Mouse (Mus musculus) heart, postnatal 25 days (tissue): ENCODE measurements around the gene Lck. TPM values are rescaled to one million over a fixed set of nuclear protein-coding genes. Genes with fewer than 3 reads are reported as not detected.
A peak's percentile ranks its signal among the peaks of the same experiment; 100 is the strongest.

ENCODE experiments used
- DNase-seq: peaks from one replicate; pipeline ENCODE4 v3.0.0; 2022; ENCODE audit warnings: low spot score
- intact Hi-C: fragments of 180-260 bp; cut with DNase I; formaldehyde crosslinking; loops from one replicate; pipeline ENCODE4 v1.15.1; 2025
- microRNA-seq: library from miRNA; unstranded; fragments of <30 nt; microRNA quantifications from one replicate; pipeline ENCODE4 v1.2.0, GENCODE M21; 2022
- total RNA-seq, 2 experiments: library from RNA; stranded (reverse); gene quantifications; 2 replicates each; pipeline ENCODE4 v1.2.3; 2021

Gene Lck
- total RNA-seq, 2 experiments from 2014 or later: 0.47 to 1.2 TPM

- peak; percentile 76 for DNase-seq
- intact Hi-C loops: no loop called here
Observed at GRCm38 (mm10) chr4:129513086-129513767, 60.2 kb downstream of the Lck start, which contains the start of gene Marcksl1. TSS of gene Marcksl1 (plus strand) at chr4:129513581.

- no peak for DNase-seq
- intact Hi-C loops: no loop called here
Observed at GRCm38 (mm10) chr4:129511413-129512096, 61.9 kb downstream of the Lck start.

DNA sequence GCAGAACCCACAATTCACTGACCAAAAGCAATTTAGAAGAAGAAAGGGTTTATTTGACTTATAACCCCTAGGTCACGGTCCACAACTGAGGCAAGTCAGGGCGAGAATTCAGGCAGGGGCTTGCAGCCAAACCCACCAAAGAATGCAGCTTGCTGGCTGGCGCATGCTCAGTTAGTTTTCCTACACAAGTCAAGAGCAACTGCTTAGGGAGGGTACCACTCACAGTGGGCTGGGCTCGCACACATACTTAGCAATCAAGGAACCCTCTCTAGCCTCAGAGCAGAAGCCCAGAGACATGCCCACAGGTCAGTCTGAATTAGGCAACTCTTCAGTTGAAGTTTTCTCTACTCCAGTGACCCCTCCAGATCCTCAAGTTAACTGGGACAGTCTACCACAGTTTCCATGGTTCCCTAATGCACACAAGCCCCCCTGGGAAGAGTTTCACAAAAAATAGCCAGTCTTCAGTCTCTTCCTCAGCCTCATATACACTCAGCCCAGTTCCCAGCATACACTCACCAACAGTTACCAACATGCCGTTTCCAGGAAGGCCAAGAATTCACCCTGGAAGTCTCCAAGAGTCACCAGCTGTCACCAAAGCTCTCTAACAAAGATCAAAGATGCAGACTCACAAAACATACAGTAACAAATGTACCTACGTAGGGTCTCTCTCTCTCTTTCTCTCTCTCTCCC, 62.6 kb downstream of the Lck start:
- DNase-seq: no peak
- intact Hi-C loops: no loop called here

GRCm38 (mm10) chr4:129509650-129510049, 63.8 kb downstream of the Lck start:
- no peak for DNase-seq
- intact Hi-C loops: no loop called here

- DNase-seq: no peak
- intact Hi-C loops: no loop called here
Observed at GRCm38 (mm10) chr4:129508834-129509600, 64.4 kb downstream of the Lck start.

DNA sequence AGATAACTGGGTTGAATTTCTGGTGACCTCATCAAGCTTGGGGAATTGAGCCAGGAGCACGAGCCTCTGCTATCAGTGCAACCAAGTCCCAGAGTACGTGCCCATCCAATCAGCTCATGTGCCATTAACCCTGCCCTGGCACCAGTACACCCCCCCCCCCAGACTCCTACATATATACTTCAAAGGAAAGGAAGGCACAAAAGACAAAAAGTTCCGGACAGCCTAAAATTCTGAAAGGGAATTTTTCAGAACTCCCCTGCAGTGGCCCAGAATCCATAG, 65.3 kb downstream of the Lck start:
- intact Hi-C loops: no loop called here
- no peak for DNase-seq

DNA sequence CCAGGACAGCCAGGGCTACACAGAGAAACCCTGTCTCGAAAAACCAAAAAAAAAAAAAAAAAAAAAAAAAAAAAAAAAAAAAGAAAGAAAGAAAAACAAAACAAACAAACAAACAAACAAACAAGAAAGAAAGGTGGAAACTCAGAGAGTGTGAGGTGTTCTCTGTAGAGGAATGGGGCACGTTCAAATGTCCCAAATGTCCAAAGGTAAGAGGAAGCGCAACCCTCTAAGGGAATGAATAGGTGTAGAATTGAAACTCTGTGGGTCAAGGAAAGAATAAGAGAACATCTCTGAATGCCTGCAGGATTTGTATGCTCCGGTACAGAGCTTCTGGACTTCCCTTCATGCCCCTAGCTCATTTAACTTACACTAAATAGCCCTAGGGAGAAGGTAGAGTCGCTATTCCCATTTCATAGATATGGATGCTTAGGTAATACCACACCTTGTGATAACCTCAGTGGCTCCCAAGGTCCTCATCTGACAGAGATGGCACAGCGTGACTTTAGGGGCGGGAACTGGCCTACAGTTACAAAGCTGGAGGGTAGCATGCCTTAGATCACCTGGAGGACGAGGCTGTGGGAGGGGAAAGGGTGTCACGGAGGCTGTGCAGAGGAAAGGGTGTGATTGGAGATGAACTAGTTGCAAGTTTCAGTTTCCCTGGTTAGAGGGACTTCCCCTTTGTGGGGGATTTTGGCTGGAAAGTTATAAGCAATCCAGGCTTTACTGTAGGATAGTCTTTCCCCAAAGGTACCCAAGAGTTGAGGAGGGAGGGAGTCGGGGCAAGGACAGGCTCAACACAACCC, 65.8 kb downstream of the Lck start:
- intact Hi-C loops: no loop called here
- no peak for DNase-seq

GRCm38 (mm10) chr4:129505511-129505910, 67.9 kb downstream of the Lck start:
- intact Hi-C loops: no loop called here
- no peak for DNase-seq

DNA sequence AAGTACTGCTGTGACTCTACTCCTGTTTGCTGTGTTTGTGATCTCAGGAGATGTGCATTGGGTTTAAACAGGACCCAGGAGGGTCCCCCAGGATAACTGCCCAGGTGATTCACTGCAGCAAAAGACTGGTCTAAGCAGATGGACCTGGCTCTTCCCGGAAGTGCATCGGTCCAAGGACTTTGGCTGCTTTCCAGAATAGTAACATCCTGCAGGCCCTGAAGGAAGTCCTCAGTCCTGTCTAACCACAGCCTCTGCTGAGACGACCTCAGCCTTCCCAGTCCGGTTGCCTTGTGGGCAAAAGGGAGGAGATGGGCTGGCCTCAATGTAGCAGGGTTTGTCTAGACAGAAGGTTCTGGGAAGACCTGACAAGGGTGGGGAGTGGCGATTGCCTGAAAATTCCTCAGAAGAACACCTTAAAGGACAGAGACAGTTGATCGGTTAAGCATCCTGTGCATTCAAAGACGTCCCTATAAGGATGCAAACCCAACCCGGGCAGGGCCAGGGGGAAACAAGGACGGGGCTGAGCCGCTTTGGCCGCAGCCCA, 70.5 kb downstream of the Lck start:
- intact Hi-C loops: no loop called here
- no peak for DNase-seq

DNA sequence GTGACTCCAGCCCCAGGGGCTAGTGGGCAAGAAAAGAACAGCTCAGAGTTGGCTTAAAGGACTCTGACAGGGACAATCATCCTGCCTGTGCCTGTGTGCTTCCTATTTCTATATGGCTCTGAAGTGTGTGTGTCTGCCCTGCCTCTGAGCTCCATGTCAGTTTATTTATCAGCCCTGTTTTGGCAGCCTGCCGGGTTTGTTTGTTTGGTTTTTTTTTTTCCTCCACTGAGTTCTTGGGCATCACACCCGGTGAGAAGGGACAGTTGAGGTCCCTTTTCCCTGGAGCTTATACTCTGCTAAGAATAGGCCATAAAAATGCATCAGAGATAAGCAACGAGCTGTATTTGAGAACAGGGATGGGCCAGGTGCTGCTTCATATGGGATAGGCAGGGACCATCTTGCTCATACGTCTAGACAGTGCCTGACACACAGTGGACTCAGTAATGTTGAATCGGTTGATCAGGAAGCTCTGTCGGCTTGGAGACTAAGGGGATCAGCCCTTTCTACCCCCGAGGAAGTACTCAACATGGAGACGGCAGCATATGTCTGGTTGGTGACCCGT, 71.0 kb downstream of the Lck start:
- intact Hi-C loops: no loop called here
- no peak for DNase-seq

GRCm38 (mm10) chr4:129500607-129501566, 72.6 kb downstream of the Lck start:
- intact Hi-C loops: no loop called here
- peak; percentile 86 for DNase-seq

- DNase-seq: no peak
- intact Hi-C loops: no loop called here
Observed at GRCm38 (mm10) chr4:129500017-129500416, 73.4 kb downstream of the Lck start.

GRCm38 (mm10) chr4:129498941-129499340, 74.5 kb downstream of the Lck start:
- intact Hi-C loops: no loop called here
- DNase-seq: no peak

Small RNA genes lying within 50 kb of the gene (microRNA-seq; reads per million reads assigned to microRNA genes)
- gene Mir8119: not detected

Other genes with a start within 250 kb of the Lck start
- gene Rbbp4, start 238.3 kb downstream of the Lck start, total RNA-seq: 10 to 100 TPM; 77.5 to 84.0 TPM
- gene Zbtb8os, start 237.9 kb downstream of the Lck start, total RNA-seq: 10 to 100 TPM; 18.6 to 22.7 TPM
- 1 to 10 TPM; 3.5 to 3.7 TPM for gene Zbtb8a, start 195.5 kb downstream of the Lck start, total RNA-seq
- under 1 TPM in 1 of 2 experiments, not detected in 1; 0.08 TPM for gene Zbtb8b, start 132.8 kb downstream of the Lck start, total RNA-seq
- gene Bsdc1, start 112.1 kb downstream of the Lck start, total RNA-seq: 10 to 100 TPM; 40.6 to 45.6 TPM
- not detected for gene Tssk3, start 82.6 kb downstream of the Lck start, total RNA-seq
- not detected for gene Fam229a, start 82.5 kb downstream of the Lck start, total RNA-seq
- gene Marcksl1, start 60.1 kb downstream of the Lck start, total RNA-seq: 1 to 10 TPM; 6.8 to 7.8 TPM
- 10 to 100 TPM; 15.9 to 18.6 TPM for gene Hdac1, start 30.9 kb downstream of the Lck start, total RNA-seq
- gene Fam167b, start 4.9 kb upstream of the Lck start, total RNA-seq: 1 to 10 TPM in 1 of 2 experiments, under 1 TPM in 1; 0.70 to 1.0 TPM
- gene Eif3i, start 27.0 kb upstream of the Lck start, total RNA-seq: 100 to 1,000 TPM; 119 to 129 TPM
- gene Tmem234, start 27.0 kb upstream of the Lck start, total RNA-seq: 10 to 100 TPM; 38.5 to 42.3 TPM
- 1 to 10 TPM in 1 of 2 experiments, under 1 TPM in 1; 0.61 to 1.5 TPM for gene Dcdc2b, start 40.6 kb upstream of the Lck start, total RNA-seq
- gene Iqcc, start 45.5 kb upstream of the Lck start, total RNA-seq: 10 to 100 TPM; 17.2 to 19.1 TPM
- 10 to 100 TPM; 25.3 to 28.5 TPM for gene Ccdc28b, start 50.3 kb upstream of the Lck start, total RNA-seq
- 10 to 100 TPM; 26.2 to 27.3 TPM for gene Txlna, start 67.4 kb upstream of the Lck start, total RNA-seq
- 10 to 100 TPM; 71.7 to 79.6 TPM for gene Kpna6, start 99.1 kb upstream of the Lck start, total RNA-seq
- gene Tmem39b, start 123.2 kb upstream of the Lck start, total RNA-seq: 1 to 10 TPM; 5.3 to 5.7 TPM
- 10 to 100 TPM; 38.0 to 46.9 TPM for gene Khdrbs1, start 168.7 kb upstream of the Lck start, total RNA-seq
- gene Ptp4a2, start 237.6 kb upstream of the Lck start, total RNA-seq: 100 to 1,000 TPM; 192 to 205 TPM